Mouse (Mus musculus) T-helper 1 cell (primary cell): ENCODE data around the gene Epb41l5.

Experiments used
- in situ Hi-C: fragments of 300-600 bp; cut with MboI, MseI; formaldehyde crosslinking; loops from one replicate; pipeline ENCODE4 v1.15.1; 2025; ENCODE audit warnings: high pct_unique_total_duplicates

Gene Epb41l5

DNA sequence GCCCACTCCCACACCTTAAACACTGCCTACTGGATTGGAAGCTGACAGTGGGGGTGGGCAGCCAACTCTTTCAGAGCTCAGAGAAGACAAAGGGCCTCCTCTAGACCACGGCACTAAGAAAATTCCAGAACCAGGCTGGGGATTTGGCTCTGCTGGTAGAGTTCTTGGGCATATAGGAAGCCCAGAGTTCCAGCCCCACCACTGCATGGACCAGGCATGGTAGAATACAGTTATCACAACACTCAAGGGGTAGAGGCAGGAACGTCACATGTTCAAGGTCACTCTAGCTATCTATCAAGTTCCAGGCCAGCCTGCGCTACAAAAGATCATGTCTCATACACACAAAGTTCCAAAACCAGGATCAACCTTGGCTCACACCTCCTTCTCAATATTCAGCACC is 145.6 kb downstream of the Epb41l5 start:
- in situ Hi-C loops, result no loop called here

DNA sequence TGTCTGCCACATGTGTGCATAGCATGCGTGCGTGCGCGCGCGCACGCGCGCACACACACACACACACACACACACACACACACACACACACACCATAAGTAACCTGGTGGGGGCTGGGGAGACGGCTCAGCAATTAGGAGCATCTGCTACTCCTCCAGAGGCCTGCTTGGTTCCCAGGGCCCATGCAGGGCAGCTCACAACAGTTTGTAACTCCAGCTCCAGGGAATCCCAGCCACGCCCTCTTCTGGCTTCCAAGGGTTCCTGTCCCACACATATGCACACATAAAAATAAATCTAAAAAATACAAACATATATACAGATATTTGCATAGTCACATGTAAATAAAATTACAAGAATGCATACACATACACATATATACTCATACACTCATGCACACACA is 146.1 kb downstream of the Epb41l5 start:
- in situ Hi-C loops, result no loop called here

DNA sequence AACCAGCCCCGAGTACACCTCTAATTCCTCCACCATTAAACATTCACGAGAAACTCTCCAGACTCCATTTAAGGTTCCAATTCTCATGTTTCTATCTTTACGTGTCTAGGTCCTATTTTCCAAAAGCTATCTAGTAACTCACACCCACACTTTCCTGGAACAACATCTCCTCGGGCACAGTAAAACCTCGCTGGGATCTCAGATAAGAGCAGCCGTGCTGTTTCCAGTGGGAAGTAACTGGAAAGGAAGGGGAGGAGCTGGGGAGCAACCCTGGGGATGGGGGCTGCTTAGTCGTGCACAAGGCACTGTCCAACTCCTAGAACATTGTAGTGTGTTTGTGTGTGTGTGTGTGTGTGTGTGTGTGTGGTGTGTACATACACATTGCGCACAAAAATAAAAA is 146.9 kb downstream of the Epb41l5 start:
- in situ Hi-C loops, result no loop called here

DNA sequence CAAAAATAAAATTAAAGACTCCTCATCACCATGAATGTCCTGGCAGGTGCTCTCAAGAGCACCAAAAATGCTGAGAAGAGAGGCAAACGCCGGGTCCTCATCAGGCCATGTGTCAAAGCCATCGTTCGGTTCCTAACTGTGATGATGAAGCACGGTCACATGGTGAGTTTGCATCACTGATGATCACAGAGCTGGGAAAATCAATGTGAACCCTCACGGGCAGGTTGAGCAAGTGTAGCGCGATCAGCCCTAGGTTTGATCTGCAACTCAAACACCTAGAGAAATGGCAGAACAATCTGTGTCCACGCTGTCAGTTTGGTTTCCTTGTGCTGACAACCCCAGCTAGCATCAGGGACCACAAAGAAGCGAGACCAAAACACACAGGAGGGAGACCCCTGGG is 149.3 kb downstream of the Epb41l5 start:
- in situ Hi-C loops, result no loop called here

DNA sequence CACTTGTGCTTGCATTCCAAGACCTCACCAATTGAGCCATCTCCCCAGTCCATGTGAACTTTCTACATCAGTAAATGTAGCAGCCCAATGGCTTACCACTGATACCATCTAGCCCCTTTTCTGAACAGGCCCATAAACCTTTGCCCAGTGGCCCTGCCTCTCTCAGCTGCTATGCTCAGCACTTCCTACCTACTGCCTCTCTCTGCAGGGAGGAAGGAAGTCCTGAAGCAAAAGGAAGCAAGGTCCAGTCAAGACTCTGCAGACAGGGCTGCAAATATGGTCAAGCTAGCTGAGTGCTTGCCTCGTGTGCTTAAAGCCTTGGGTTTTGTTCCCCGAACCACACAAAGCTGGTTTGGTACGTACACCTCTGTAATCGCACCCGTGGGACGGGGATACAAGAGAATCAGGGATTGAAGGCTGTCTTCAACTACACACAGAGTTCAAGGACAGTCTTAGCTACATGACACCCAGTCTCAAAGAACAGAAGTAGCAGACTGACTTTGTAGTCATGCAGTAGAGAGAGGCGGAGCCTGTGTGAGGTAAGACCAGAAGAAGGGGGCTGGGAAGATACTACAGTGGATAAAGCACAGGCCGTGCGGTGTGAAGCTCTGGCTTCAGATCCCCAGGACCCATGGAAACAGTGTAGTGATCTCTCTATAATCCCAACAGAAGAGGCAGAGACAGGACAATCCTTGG is 150.1 kb downstream of the Epb41l5 start:
- in situ Hi-C loops, result no loop called here

DNA sequence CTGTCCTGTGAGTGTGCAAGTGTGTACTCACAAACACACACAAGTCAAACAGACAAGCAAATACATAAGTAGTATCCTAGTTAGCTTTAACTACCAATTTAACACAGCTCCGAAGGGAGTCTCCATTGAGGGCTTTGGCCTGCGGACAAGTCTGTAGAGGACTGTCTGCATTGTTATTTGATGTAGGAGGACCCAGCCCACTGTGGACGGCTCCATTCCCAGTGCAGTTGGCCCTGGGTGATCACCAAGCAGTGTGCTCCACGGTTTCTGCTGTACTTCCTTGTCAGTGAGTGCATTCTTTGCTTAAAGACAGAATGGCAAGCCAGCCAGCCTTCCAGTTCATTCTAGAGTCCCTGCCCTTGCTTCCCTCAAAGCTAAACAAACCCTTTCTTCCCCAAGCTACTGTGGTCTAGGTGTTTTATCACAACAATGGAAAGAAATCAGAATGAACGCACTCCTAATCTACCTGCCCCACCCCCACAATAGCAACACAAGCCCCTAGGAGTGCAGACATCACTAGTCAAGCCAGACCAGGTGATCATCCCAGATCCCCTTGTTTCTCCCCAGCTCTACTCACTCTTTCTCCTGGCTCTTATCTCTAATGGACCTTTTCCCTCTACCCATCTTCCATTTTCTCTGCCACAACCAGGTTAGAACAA is 151.3 kb downstream of the Epb41l5 start:
- in situ Hi-C loops, result no loop called here

DNA sequence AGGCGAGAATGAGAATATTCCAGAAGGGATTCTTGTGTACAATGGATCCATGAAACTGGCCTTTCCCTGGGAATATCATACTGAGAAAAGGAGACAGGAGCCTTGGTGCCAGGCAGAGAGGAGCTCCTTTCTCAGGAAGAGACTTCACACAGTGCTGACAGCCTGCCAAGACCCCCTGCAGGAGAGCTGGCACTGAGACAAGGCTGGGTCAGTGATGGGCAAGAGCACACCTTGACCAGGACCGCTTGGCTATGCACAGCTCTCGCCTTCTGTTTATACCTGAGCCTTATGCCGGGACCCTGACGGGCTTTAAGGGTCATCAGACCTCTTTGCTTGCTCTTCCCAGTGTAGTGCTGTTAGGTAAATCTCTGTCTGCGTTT is 153.4 kb downstream of the Epb41l5 start:
- in situ Hi-C loops, result no loop called here
